In genomic region chr8:107671471-107671870, GRCm38 (mm10) we compare ENCODE assay signal across 9 mouse cellular contexts.
DNase-seq lines count a peak whose midpoint lies in the region; ATAC-seq and TF ChIP-seq lines count a peak whose summit lies in the region.
"Had no signal": no experiment of that assay in that cellular context is flagged by ENCODE, and none has a peak within 500 bp of the region (broad histone marks: within the 10 kb centered on the region; RNA-seq: fewer than 3 reads in every experiment).

No protein-coding gene starts in this region.

- H3K9me3 ChIP-seq in hindbrain, postnatal 0 days (ENCODE audit: low read length) = no peaks in the 10 kb centered on the region

- no peak overlapping the region for H3K4me2 ChIP-seq in hindbrain, postnatal 0 days (ENCODE audit: low read depth, low read length)

- peaks cover 9% of the 10 kb centered on the region; the same call in 1 of the 2 replicates for H3K27me3 ChIP-seq in hindbrain, postnatal 0 days (ENCODE audit: insufficient read depth, low read length)

- 0 out of 2 replicates have a peak, but pooled peaks have one; percentile 4 for TF ChIP-seq CTCF in hindbrain, postnatal 0 days (IDR thresholded peaks at IDR 0.05; ENCODE audit: low read depth)

- DNase-seq in cerebellum, postnatal 14 days = peak; percentile 23 to 35
- DNase-seq in lung, postnatal 10 days = peak; percentile 6
- no peak for DNase-seq in lung, adult 18-20 months
- DNase-seq in hindbrain, postnatal 0 days (ENCODE audit: low spot score) = peak; percentile 82
- DNase-seq in retina, embryonic 14.5 days (ENCODE audit: low spot score) = peak; percentile 67
- no peak for DNase-seq in urinary bladder, postnatal 4 days (ENCODE audit: low spot score in 2 of 2)
- no peak for DNase-seq in frontal cortex, postnatal 14 days (ENCODE audit: low spot score in 2 of 2)
- DNase-seq: adrenal gland, postnatal 14 days had no signal

- H3K4me1 ChIP-seq in hindbrain, postnatal 0 days (ENCODE audit: insufficient read depth, low read length) = peaks cover 6% of the 10 kb centered on the region; the same call in 1 of the 2 replicates

- 14% methylated on average over 8 of the region's 8 CpGs for WGBS in hindbrain, postnatal 0 days

- H3K27ac ChIP-seq in hindbrain, postnatal 0 days = no peak overlapping the region

- no peak overlapping the region for H3K9ac ChIP-seq in hindbrain, postnatal 0 days (replicated peaks; ENCODE audit: low read length)

- H3K36me3 ChIP-seq in hindbrain, postnatal 0 days (ENCODE audit: insufficient read depth, low read length) = no peaks in the 10 kb centered on the region

- no peak overlapping the region for H3K4me3 ChIP-seq in hindbrain, postnatal 0 days (ENCODE audit: low read length)

- no peak for ATAC-seq in cerebellum, adult (ENCODE audit: insufficient number of reproducible peaks, low FRiP score, low TSS enrichment)
- ATAC-seq in hindbrain, postnatal 0 days = peak; percentile 43; the same call in 1 of the 2 replicates

Comparison
In these comparisons a context has a peak if more than half of its experiments do, and no peak if none do; other contexts are left out.
1. DNase-seq: peak in cerebellum, postnatal 14 days (2 of 2), lung, postnatal 10 days (single experiment), hindbrain, postnatal 0 days (single experiment) and retina, embryonic 14.5 days (single experiment); none in lung, adult 18-20 months (0 of 2), urinary bladder, postnatal 4 days (0 of 2) and frontal cortex, postnatal 14 days (0 of 2).